Mouse (Mus musculus): ENCODE measurements around the gene Plpp2.

- no peak for TF ChIP-seq POLR2A (IDR thresholded peaks at IDR 0.05; ENCODE audit: extremely low read depth, insufficient read depth, low read length)
- TF ChIP-seq CTCF (IDR thresholded peaks at IDR 0.05; ENCODE audit: extremely low read depth, insufficient read depth, low read length) = no peak
Observed at GRCm38 (mm10) chr10:79496701-79497288, 36.8 kb downstream of the Plpp2 start.
